Mouse (Mus musculus) CH12.LX (cell line): ENCODE data around the gene Rbm15.

Experiments
- CTCF ChIP-seq, 2 experiments: IDR thresholded peaks in 1 of 2; conservative IDR thresholded peaks in 1 of 2; 2 replicates each; pipeline ENCODE4 v1.5.1; 2011 to 2012; ENCODE audit warnings: low read depth in 2 of 2, low read length in 2 of 2, improper control_type of control experiment in 1 of 2, inconsistent platforms in 1 of 2, mild to moderate bottlenecking in 1 of 2, moderate library complexity in 1 of 2
- EP300 ChIP-seq: IDR thresholded peaks from 2 replicates; pipeline ENCODE4 v1.6.1; 2011; ENCODE audit warnings: low read length, improper control_type of control experiment
- HCFC1 ChIP-seq: IDR thresholded peaks from 2 replicates; pipeline ENCODE4 v1.6.1; 2012; ENCODE audit warnings: low read depth, mild to moderate bottlenecking, inconsistent platforms, low read length, improper control_type of control experiment
- MAFK ChIP-seq: IDR thresholded peaks from 2 replicates; pipeline ENCODE4 v1.6.1; 2011; ENCODE audit warnings: low read length, improper control_type of control experiment; ENCODE audit not compliant: insufficient replicate concordance
- NELFE ChIP-seq: IDR thresholded peaks from 2 replicates; pipeline ENCODE4 v1.6.1; 2011; ENCODE audit warnings: low read depth, low read length, improper control_type of control experiment
- NRF1 ChIP-seq: IDR thresholded peaks from 2 replicates; pipeline ENCODE4 v1.6.1; 2014; ENCODE audit warnings: low read depth, mild to moderate bottlenecking, inconsistent platforms, low read length, improper control_type of control experiment, moderate library complexity
- POLR2A ChIP-seq: IDR thresholded peaks from 2 replicates; pipeline ENCODE4 v1.6.1; 2011; ENCODE audit warnings: low read depth, mild to moderate bottlenecking, improper control_type of control experiment, low read length
- TCF12 ChIP-seq: IDR thresholded peaks from 2 replicates; pipeline ENCODE4 v1.6.1; 2014; ENCODE audit warnings: low read depth, mild to moderate bottlenecking, inconsistent platforms, low read length, improper control_type of control experiment
- UBTF ChIP-seq: IDR thresholded peaks from 2 replicates; pipeline ENCODE4 v1.6.1; 2012; ENCODE audit warnings: low read depth, mild to moderate bottlenecking, inconsistent platforms, low read length, improper control_type of control experiment, moderate library complexity
- USF1 ChIP-seq: IDR thresholded peaks from 2 replicates; pipeline ENCODE4 v1.6.1; 2014; ENCODE audit warnings: low read depth, mild to moderate bottlenecking, inconsistent platforms, low read length, improper control_type of control experiment

- TF ChIP-seq CTCF (conservative IDR thresholded peaks at IDR 0.05 in 1 of 2, IDR thresholded peaks at IDR 0.05 in 1 of 2; ENCODE audit: low read depth in 2 of 2, low read length in 2 of 2) (no peak), POLR2A (no peak), HCFC1 (no peak), TCF12 (no peak), NELFE (no peak), EP300 (no peak), MAFK (no peak), NRF1 (no peak), USF1 (no peak), UBTF (no peak)
Measured at GRCm38 (mm10) chr3:107349006-107349405, 15.5 kb upstream of the Rbm15 start.
